Mouse (Mus musculus): ENCODE measurements at regions not wholly inside any gene's neighbourhood (a gene's known extent, or its start where the extent isn't known, plus 50 kb on each side); places are given as distances from the start of the nearest gene placed in this dataset.
A peak's percentile ranks its signal among the peaks of the same experiment; 100 is the strongest.

- Histone ChIP-seq H3K27ac (ENCODE audit: low read depth) (no peak overlapping the region), H3K4me2 (ENCODE audit: low read depth, low read length) (no peak overlapping the region), H3K4me3 (ENCODE audit: low read depth, low read length) (no peak overlapping the region), H3K9me3 (replicated peaks; ENCODE audit: control insufficient read depth, low read length) (no peaks in the 10 kb centered on the region), H3K27me3 (ENCODE audit: control insufficient read depth, insufficient read depth, low read length) (0 out of 2 replicates have a peak, but pooled peaks cover 4% of the 10 kb centered on the region), H3K9ac (replicated peaks; ENCODE audit: low read depth, low read length) (no peak overlapping the region), H3K36me3 (replicated peaks; ENCODE audit: control insufficient read depth, insufficient read depth, low read length) (no peaks in the 10 kb centered on the region), H3K4me1 (ENCODE audit: control insufficient read depth, insufficient read depth) (0 out of 2 replicates have a peak, but pooled peaks cover 4% of the 10 kb centered on the region)
- DNase-seq (ENCODE audit: low spot score) (no peak), ATAC-seq (ENCODE audit: insufficient read depth, low read depth) (no peak)
- TF ChIP-seq EP300 (IDR thresholded peaks at IDR 0.05; ENCODE audit: low read depth) (no peak), CTCF (IDR thresholded peaks at IDR 0.05; ENCODE audit: low read depth) (no peak)
- WGBS, result 67% methylated on average over 15 of the region's 15 CpGs
Measured at GRCm38 (mm10) chr7:36504010-36504875, 193.7 kb upstream of the Tshz3 start.

- DNase-seq (ENCODE audit: low spot score) (no peak), ATAC-seq (ENCODE audit: insufficient read depth, low read depth) (peak; percentile 60; the same call in 1 of the 2 replicates)
- no peak overlapping the region for H3K27ac ChIP-seq (ENCODE audit: low read depth)
- no peaks in the 10 kb centered on the region for H3K9me3 ChIP-seq (replicated peaks; ENCODE audit: control insufficient read depth, low read length)
- 17% methylated on average over 9 of the region's 9 CpGs for WGBS
- 0 out of 2 replicates have a peak, but pooled peaks cover 4% of the 10 kb centered on the region for H3K27me3 ChIP-seq (ENCODE audit: control insufficient read depth, insufficient read depth, low read length)
- H3K36me3 ChIP-seq (replicated peaks; ENCODE audit: control insufficient read depth, insufficient read depth, low read length), result no peaks in the 10 kb centered on the region
- 0 out of 2 replicates have a peak, but pooled peaks cover 4% of the 10 kb centered on the region for H3K4me1 ChIP-seq (ENCODE audit: control insufficient read depth, insufficient read depth)
- no peak overlapping the region for H3K4me3 ChIP-seq (ENCODE audit: low read depth, low read length)
- no peak overlapping the region for H3K4me2 ChIP-seq (ENCODE audit: low read depth, low read length)
- TF ChIP-seq CTCF (IDR thresholded peaks at IDR 0.05; ENCODE audit: low read depth), result no peak
- peak; percentile 63; the same call in 1 of the 2 replicates for TF ChIP-seq EP300 (IDR thresholded peaks at IDR 0.05; ENCODE audit: low read depth)
- no peak overlapping the region for H3K9ac ChIP-seq (replicated peaks; ENCODE audit: low read depth, low read length)
Measured at GRCm38 (mm10) chr7:36507895-36508431, 190.0 kb upstream of the Tshz3 start.

GRCm38 (mm10) chr7:36513680-36514079, 184.2 kb upstream of the Tshz3 start:
- Histone ChIP-seq H3K4me3 (ENCODE audit: low read depth, low read length) (no peak overlapping the region), H3K27ac (ENCODE audit: low read depth) (no peak overlapping the region), H3K4me2 (ENCODE audit: low read depth, low read length) (no peak overlapping the region), H3K36me3 (replicated peaks; ENCODE audit: control insufficient read depth, insufficient read depth, low read length) (no peaks in the 10 kb centered on the region), H3K9me3 (replicated peaks; ENCODE audit: control insufficient read depth, low read length) (no peaks in the 10 kb centered on the region), H3K27me3 (ENCODE audit: control insufficient read depth, insufficient read depth, low read length) (no peaks in the 10 kb centered on the region), H3K4me1 (ENCODE audit: control insufficient read depth, insufficient read depth) (no peaks in the 10 kb centered on the region), H3K9ac (replicated peaks; ENCODE audit: low read depth, low read length) (no peak overlapping the region)
- DNase-seq (ENCODE audit: low spot score) (no peak), ATAC-seq (ENCODE audit: insufficient read depth, low read depth) (no peak)
- 53% methylated on average over 3 of the region's 3 CpGs for WGBS
- TF ChIP-seq CTCF (IDR thresholded peaks at IDR 0.05; ENCODE audit: low read depth), result no peak
- TF ChIP-seq EP300 (IDR thresholded peaks at IDR 0.05; ENCODE audit: low read depth), result no peak

GRCm38 (mm10) chr7:36516094-36516663, 181.7 kb upstream of the Tshz3 start:
- Histone ChIP-seq H3K9me3 (replicated peaks; ENCODE audit: control insufficient read depth, low read length) (no peaks in the 10 kb centered on the region), H3K9ac (replicated peaks; ENCODE audit: low read depth, low read length) (no peak overlapping the region), H3K27ac (ENCODE audit: low read depth) (no peak overlapping the region), H3K4me2 (ENCODE audit: low read depth, low read length) (no peak overlapping the region), H3K36me3 (replicated peaks; ENCODE audit: control insufficient read depth, insufficient read depth, low read length) (no peaks in the 10 kb centered on the region), H3K4me3 (ENCODE audit: low read depth, low read length) (no peak overlapping the region), H3K27me3 (ENCODE audit: control insufficient read depth, insufficient read depth, low read length) (no peaks in the 10 kb centered on the region), H3K4me1 (ENCODE audit: control insufficient read depth, insufficient read depth) (no peaks in the 10 kb centered on the region)
- DNase-seq (ENCODE audit: low spot score) (no peak), ATAC-seq (ENCODE audit: insufficient read depth, low read depth) (no peak)
- WGBS, result 52% methylated on average over 7 of the region's 7 CpGs
- TF ChIP-seq CTCF (IDR thresholded peaks at IDR 0.05; ENCODE audit: low read depth), result no peak
- no peak for TF ChIP-seq EP300 (IDR thresholded peaks at IDR 0.05; ENCODE audit: low read depth)

GRCm38 (mm10) chr7:36519027-36519426, 178.9 kb upstream of the Tshz3 start:
- H3K9me3 ChIP-seq (replicated peaks; ENCODE audit: control insufficient read depth, low read length), result no peaks in the 10 kb centered on the region

More at GRCm38 (mm10) chr7:36519027-36519426, 178.9 kb upstream of the Tshz3 start:
- 72% methylated on average over 4 of the region's 4 CpGs for WGBS
- Histone ChIP-seq H3K9ac (replicated peaks; ENCODE audit: low read depth, low read length) (no peak overlapping the region), H3K36me3 (replicated peaks; ENCODE audit: control insufficient read depth, insufficient read depth, low read length) (no peaks in the 10 kb centered on the region), H3K4me1 (ENCODE audit: control insufficient read depth, insufficient read depth) (no peaks in the 10 kb centered on the region), H3K27ac (ENCODE audit: low read depth) (no peak overlapping the region), H3K4me2 (ENCODE audit: low read depth, low read length) (no peak overlapping the region), H3K27me3 (ENCODE audit: control insufficient read depth, insufficient read depth, low read length) (no peaks in the 10 kb centered on the region), H3K4me3 (ENCODE audit: low read depth, low read length) (no peak overlapping the region)
- no peak for ATAC-seq (ENCODE audit: insufficient read depth, low read depth)
- TF ChIP-seq CTCF (IDR thresholded peaks at IDR 0.05; ENCODE audit: low read depth) (no peak), EP300 (IDR thresholded peaks at IDR 0.05; ENCODE audit: low read depth) (no peak)
- DNase-seq (ENCODE audit: low spot score), result no peak

Data from heart, postnatal 0 days (tissue).